Mouse (Mus musculus) ES-E14 (cell line): ENCODE data around the gene Foxn3. TPM values are rescaled to one million over a fixed set of nuclear protein-coding genes. Genes with fewer than 3 reads are reported as not detected.
A peak's percentile ranks its signal among the peaks of the same experiment; 100 is the strongest.

ENCODE experiments used
- DNase-seq: peaks from one replicate; pipeline ENCODE4 v3.0.0-alpha.2; 2013; ENCODE audit warnings: low read depth, low spot score
- H3K27ac ChIP-seq: 2 replicates; pipeline ENCODE4 v1.5.1; 2012; ENCODE audit warnings: low read depth, mild to moderate bottlenecking, low read length, moderate library complexity, mixed read lengths; ENCODE audit not compliant: poor library complexity, insufficient read depth, severe bottlenecking
- H3K36me3 ChIP-seq: 2 replicates; pipeline ENCODE4 v1.6.1; 2012; ENCODE audit warnings: mild to moderate bottlenecking, low read length, moderate library complexity, mixed read lengths; ENCODE audit not compliant: control insufficient read depth, poor library complexity, insufficient read depth, severe bottlenecking
- H3K4me1 ChIP-seq, 2 experiments: fragments of 150-350 bp in 1 of 2; sonication (generic) in 1 of 2; 2 replicates each; pipeline ENCODE4 v1.6.1; 2012; ENCODE audit warnings: low read length in 2 of 2, mild to moderate bottlenecking in 1 of 2, mixed read lengths in 1 of 2; ENCODE audit not compliant: control insufficient read depth in 2 of 2, insufficient read depth in 2 of 2, poor library complexity in 1 of 2
- H3K4me3 ChIP-seq, 2 experiments: fragments of 150-350 bp in 1 of 2; sonication (generic) in 1 of 2; 2 replicates each; pipeline ENCODE4 v1.5.1; 2012; ENCODE audit warnings: low read length in 2 of 2, low read depth in 1 of 2, mild to moderate bottlenecking in 1 of 2, mixed read lengths in 1 of 2; ENCODE audit not compliant: insufficient read depth in 1 of 2, poor library complexity in 1 of 2, severe bottlenecking in 1 of 2
- H3K9ac ChIP-seq: 2 replicates; pipeline ENCODE4 v1.6.1; 2012; ENCODE audit warnings: low read depth, mild to moderate bottlenecking, low read length, mixed read lengths; ENCODE audit not compliant: poor library complexity, insufficient read depth, severe bottlenecking
- H3K9me3 ChIP-seq: fragments of 150-350 bp; sonication (generic); 2 replicates; pipeline ENCODE4 v1.6.1; 2012; ENCODE audit warnings: low read depth, mild to moderate bottlenecking, low read length; ENCODE audit not compliant: control insufficient read depth, insufficient read depth
- CHD2 ChIP-seq: IDR thresholded peaks from 2 replicates; pipeline ENCODE4 v1.6.1; 2014; ENCODE audit warnings: mild to moderate bottlenecking, low read depth, low read length, inconsistent platforms
- HCFC1 ChIP-seq: IDR thresholded peaks from 2 replicates; pipeline ENCODE4 v1.6.1; 2012; ENCODE audit warnings: low read length, inconsistent platforms, borderline replicate concordance; ENCODE audit not compliant: insufficient read depth
- MAFK ChIP-seq: IDR thresholded peaks from 2 replicates; pipeline ENCODE4 v1.6.1; 2014; ENCODE audit warnings: mild to moderate bottlenecking, low read depth, low read length, inconsistent platforms; ENCODE audit not compliant: insufficient read depth
- ZC3H11A ChIP-seq: IDR thresholded peaks from 2 replicates; pipeline ENCODE4 v1.6.1; 2012; ENCODE audit warnings: low read depth, mild to moderate bottlenecking, inconsistent platforms, low read length, borderline replicate concordance
- ZNF384 ChIP-seq: IDR thresholded peaks from 2 replicates; pipeline ENCODE4 v1.6.1; 2012; ENCODE audit warnings: low read depth, low read length, inconsistent platforms
- in situ Hi-C, 2 experiments: fragments of 600-800 bp; cut with MboI; formaldehyde crosslinking; loops; one replicate each; pipeline ENCODE4 v1.15.1; 2025; ENCODE audit warnings: low sequenced_read_pairs in 2 of 2, inconsistent platforms in 1 of 2; ENCODE audit not compliant: unreplicated experiment in 2 of 2
- total RNA-seq: library from RNA; depleted of rRNA; stranded (reverse); fragments of 300-350 nt; gene quantifications from 2 replicates; pipeline ENCODE4 v1.2.3, GENCODE M21; 2012

Foxn3 gene
- total RNA-seq, 1 experiment: 34.6 TPM

DNA sequence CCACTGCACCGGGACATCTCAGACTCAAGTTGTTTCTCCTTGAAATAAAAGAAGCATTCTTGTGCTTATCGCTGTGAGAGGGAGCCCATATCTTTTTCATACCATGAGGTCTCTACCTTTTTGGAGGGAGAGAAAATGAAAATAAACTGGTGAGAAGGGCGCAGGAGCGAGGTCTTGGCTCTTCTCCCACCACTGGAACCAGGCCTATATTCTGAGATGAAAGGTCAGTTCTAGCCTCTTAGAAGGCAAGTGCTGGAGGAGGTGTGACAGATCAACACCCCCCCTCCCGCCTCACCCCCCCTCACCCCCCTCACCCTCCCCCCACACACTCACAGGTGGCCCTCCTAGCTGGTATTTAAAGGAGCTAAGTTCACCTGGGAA is 201.6 kb downstream of the Foxn3 start:
- no peak overlapping the region for H3K9ac ChIP-seq
- no peak overlapping the region for H3K4me3 ChIP-seq
- TF ChIP-seq ZC3H11A: no peak
- TF ChIP-seq MAFK: no peak
- TF ChIP-seq ZNF384: no peak
- no peak for TF ChIP-seq HCFC1
- no peak for TF ChIP-seq CHD2
- H3K4me1 ChIP-seq: peaks cover 11 to 55% of the 10 kb centered on the region in 2 experiments; a peak in 3 of 4 replicates
- in situ Hi-C loops: no loop called here
- no peaks in the 10 kb centered on the region for H3K9me3 ChIP-seq
- no peaks in the 10 kb centered on the region for H3K36me3 ChIP-seq
- H3K27ac ChIP-seq: peak overlapping the region; percentile 22
- DNase-seq: no peak

DNA sequence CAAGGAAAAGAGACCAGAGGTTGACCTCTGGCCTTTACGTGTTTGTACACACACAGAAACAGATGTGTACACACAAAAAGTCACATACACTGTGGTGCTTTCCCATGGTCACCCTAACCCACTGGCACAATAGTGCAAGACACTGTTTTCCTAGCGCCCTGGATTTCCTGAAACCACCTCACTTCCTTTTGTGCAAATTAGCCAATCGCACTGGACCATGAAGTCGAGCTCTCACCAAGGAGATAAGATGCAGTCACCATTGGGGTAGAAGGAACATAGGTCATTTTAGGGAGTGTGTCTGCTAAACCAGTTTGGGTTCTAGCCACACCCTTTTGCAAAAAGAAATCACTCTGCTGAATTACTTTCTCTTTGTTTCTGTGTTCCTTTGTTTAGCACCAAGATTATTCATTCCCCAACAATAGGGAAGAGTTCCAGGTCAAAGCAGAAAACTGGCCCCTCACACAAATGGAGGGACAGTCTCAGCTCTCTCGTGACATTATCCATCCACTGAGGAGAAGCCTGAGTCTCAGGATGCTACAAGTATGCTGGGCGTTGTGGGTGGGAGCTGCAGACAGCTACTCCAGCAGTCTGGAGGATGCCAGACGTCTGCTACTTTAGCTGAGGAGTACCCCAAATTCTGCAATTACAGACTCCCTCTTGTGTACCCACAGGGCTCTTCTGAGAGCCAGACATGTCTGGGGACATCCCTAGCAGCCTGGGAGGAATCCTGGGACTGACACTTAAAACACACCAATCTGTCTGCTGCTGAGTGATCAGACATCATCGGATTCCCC is 202.2 kb downstream of the Foxn3 start:
- Histone ChIP-seq H3K9me3 (no peaks in the 10 kb centered on the region), H3K27ac (peak overlapping the region; percentile 40), H3K4me1 (peaks cover 9 to 56% of the 10 kb centered on the region in 2 experiments; a peak in 3 of 4 replicates), H3K4me3 (no peak overlapping the region), H3K36me3 (no peaks in the 10 kb centered on the region), H3K9ac (no peak overlapping the region)
- TF ChIP-seq ZC3H11A: no peak
- TF ChIP-seq HCFC1: no peak
- TF ChIP-seq CHD2: no peak
- no peak for TF ChIP-seq ZNF384
- TF ChIP-seq MAFK: no peak
- in situ Hi-C loops: no loop called here
- no peak for DNase-seq

DNA sequence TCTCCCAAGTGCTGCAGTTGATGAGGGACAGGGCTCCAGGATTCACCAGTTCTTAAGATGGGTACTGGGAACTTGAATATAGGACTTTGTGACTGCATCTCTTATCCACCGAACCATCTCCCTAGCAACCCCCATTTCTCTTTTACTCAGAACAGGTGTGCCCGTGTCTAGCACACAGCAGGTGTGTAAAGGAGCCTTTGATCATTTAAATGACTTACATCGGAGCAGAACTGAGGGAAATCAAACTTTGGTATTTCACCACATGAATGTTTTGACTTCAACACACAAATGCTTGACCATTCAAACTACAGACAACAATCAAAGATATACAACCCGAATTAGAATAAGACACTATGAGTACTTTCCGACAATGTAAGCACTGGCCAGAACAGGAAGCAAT is 204.7 kb downstream of the Foxn3 start:
- Histone ChIP-seq H3K9ac (no peak overlapping the region), H3K4me3 (no peak overlapping the region), H3K27ac (no peak overlapping the region), H3K9me3 (no peaks in the 10 kb centered on the region), H3K36me3 (no peaks in the 10 kb centered on the region), H3K4me1 (peaks cover 9 to 47% of the 10 kb centered on the region in 2 experiments; a peak in 3 of 4 replicates)
- in situ Hi-C loops: no loop called here
- DNase-seq: no peak
- TF ChIP-seq ZNF384: no peak
- no peak for TF ChIP-seq HCFC1
- TF ChIP-seq MAFK: no peak
- no peak for TF ChIP-seq ZC3H11A
- no peak for TF ChIP-seq CHD2

DNA sequence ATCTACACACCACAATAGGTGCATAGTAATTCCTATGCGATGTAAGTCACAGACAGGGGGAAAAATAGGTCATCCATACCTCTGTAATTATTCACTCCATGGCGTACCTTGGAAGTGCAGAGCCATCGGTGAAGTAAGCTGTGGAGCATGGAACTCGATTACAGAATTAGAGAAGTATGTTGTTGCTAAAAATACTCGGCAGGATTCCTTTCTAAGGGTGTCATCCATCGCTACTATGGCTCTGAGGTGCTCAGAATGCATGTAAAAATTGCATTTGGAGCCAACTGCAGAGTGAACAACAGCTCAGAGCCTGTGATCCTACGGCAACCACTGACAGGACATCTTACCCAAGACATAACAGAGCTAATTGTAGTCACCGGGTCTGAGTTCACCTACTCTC is 206.7 kb downstream of the Foxn3 start:
- Histone ChIP-seq H3K9me3 (no peaks in the 10 kb centered on the region), H3K9ac (no peak overlapping the region), H3K4me3 (no peak overlapping the region), H3K36me3 (no peaks in the 10 kb centered on the region), H3K4me1 (peaks cover 7 to 36% of the 10 kb centered on the region in 2 experiments), H3K27ac (no peak overlapping the region)
- DNase-seq: no peak
- TF ChIP-seq MAFK: no peak
- no peak for TF ChIP-seq ZNF384
- TF ChIP-seq ZC3H11A: no peak
- in situ Hi-C loops: no loop called here

DNA sequence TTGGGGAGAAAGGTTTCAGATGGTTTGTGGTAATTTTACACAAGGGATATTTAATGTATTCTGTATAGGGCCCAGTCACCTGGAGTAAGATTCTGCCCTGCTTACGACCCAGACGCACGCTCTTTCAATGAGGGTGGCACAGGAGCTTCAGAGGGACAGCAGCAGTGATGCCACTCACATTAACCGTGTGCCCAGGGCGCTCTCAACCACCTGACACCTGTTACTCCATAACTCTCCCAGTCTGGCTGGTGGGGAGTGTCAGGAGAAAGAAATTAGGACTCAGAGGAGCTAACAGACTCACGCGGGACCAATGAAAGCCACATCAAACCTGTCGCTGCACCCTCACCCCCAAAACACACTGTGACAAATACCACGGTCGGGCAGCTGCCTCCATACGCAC is 209.7 kb downstream of the Foxn3 start:
- no peak for DNase-seq
- H3K9me3 ChIP-seq: no peaks in the 10 kb centered on the region
- no peak overlapping the region for H3K27ac ChIP-seq
- H3K4me1 ChIP-seq: peaks cover 5 to 29% of the 10 kb centered on the region in 2 experiments; a peak in 3 of 4 replicates
- TF ChIP-seq ZC3H11A: no peak
- no peak for TF ChIP-seq ZNF384
- no peak for TF ChIP-seq CHD2
- TF ChIP-seq MAFK: no peak
- TF ChIP-seq HCFC1: no peak
- H3K4me3 ChIP-seq: no peak overlapping the region
- H3K36me3 ChIP-seq: no peaks in the 10 kb centered on the region
- no peak overlapping the region for H3K9ac ChIP-seq
- in situ Hi-C loops: no loop called here
